Mouse (Mus musculus) erythroblast, embryonic 14.5 days (primary cell): ENCODE data around the gene Hoxa7. TPM values are rescaled to one million over a fixed set of nuclear protein-coding genes. Genes with fewer than 3 reads are reported as not detected.

ENCODE experiments used
- H3K27me3 ChIP-seq: 2 replicates; pipeline ENCODE4 v1.6.1; 2012; ENCODE audit warnings: inconsistent platforms; ENCODE audit not compliant: control insufficient read depth
- H3K36me3 ChIP-seq: 2 replicates; pipeline ENCODE4 v1.6.1; 2012; ENCODE audit warnings: mild to moderate bottlenecking, inconsistent platforms; ENCODE audit not compliant: control insufficient read depth
- H3K4me1 ChIP-seq: 2 replicates; pipeline ENCODE4 v1.6.1; 2012; ENCODE audit warnings: inconsistent platforms; ENCODE audit not compliant: control insufficient read depth
- H3K4me3 ChIP-seq: replicated peaks from 2 replicates; pipeline ENCODE3; 2012; ENCODE audit warnings: moderate library complexity, mild to moderate bottlenecking, inconsistent platforms
- H3K9me3 ChIP-seq: 2 replicates; pipeline ENCODE4 v1.6.1; 2012; ENCODE audit warnings: low read length, inconsistent platforms, mixed read lengths; ENCODE audit not compliant: control insufficient read depth
- GATA1 ChIP-seq: IDR thresholded peaks from 2 replicates; pipeline ENCODE4 v1.6.1; 2012; ENCODE audit warnings: low read length, inconsistent platforms, mixed read lengths
- TAL1 ChIP-seq: IDR thresholded peaks from 3 replicates; pipeline ENCODE4 v1.6.1; 2012; ENCODE audit warnings: low read length, inconsistent platforms, mixed read lengths
- polyA plus RNA-seq: library from polyadenylated mRNA; stranded (reverse); fragments of >175 nt; gene quantifications from 2 replicates; pipeline ENCODE4 v1.2.3, GENCODE M21; 2012

Gene Hoxa7
- polyA plus RNA-seq, 1 experiment = 0.02 TPM

DNA sequence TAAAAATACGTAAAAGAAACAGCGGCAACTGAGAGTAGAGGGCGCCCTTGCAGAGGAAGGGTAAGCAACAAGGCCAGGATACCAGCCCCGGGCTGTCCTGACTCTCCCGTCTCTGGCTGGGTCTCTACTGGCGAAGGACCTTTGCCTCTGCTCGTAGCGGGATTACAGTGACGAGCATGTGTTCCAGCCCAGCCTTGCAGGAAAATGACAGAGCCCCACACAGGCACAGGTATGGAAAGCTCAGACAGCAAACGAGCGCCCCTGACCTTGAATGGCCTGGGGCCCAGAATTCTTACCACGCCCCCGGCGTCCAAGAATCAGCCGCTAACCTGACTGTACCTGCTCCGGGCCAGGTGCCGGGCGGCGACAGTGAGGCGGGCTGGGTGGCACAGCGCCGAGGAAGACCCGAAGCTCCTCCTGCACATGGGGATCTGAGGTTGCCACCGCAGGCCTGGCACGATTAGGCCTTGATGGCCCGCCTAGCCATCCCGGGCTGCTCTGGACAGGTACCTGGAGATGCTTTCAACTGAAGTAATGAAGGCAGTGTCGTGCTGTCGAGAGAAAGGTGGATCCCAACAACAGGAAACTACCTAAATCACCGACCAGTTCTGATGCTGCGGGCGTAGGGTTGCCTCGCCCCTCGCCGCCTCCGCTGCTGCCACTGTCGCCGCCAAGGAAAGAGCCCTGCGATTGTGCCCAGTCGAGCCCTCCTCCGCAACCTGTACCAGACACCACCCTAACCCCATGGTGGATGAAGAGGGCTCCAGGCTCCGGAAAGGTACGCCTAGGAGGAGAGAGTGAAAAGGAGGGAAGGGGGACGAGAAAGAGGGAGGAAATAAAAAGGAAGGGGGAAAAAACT lies 8.1 kb upstream of the Hoxa7 start:
- peaks cover 6% of the 10 kb centered on the region for H3K9me3 ChIP-seq
- no peak overlapping the region for H3K4me3 ChIP-seq
- H3K27me3 ChIP-seq = peaks cover 100% of the 10 kb centered on the region
- TF ChIP-seq TAL1 (no peak), GATA1 (no peak)
- no peaks in the 10 kb centered on the region for H3K36me3 ChIP-seq
- H3K4me1 ChIP-seq = no peaks in the 10 kb centered on the region

DNA sequence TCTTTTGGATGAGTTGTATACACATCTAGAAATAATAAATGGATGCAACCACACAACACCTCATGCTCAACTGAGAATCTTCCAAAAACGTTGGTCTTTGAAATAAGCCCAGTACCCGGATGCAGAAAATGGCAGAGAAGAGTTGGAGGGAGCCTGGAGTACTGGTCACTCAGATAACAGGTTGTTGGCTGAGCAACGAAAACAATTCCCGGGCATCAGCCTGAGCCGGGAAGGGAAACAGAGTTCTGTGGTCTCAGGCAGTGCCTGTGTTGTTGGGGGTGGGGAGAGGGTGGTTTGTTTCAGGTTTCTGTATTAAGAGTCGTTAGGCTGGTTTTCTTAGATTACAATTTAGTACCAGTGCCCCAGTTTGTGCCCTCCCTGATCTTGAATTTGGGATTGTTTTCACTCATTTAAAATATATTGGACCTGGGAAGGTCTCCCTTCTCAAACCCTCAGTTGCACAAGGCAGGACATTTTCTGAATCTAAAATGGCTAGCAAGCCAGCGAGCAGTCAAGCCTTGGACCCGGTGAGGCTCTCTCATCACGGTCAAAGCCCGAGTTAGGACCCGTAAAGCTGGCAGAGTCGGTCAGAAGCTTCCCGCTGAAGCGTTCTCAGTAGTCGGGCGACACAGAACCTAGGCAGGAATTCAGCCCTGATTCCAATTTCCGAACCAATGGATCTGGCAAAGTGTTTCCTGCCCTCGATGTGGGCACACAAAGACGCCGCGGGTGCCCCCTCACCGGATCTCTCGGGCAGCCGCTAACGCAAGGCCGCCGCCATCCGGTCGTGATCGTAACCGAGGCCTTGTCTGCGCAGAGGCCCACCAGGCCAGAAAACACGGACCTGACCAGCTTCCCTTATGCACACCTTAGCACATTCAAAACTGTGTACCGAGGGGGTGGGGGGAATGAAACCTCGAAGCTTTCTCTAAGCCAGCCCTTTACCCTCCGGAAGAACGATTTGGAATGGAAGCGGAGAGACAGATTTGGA lies 7.1 kb upstream of the Hoxa7 start:
- Histone ChIP-seq H3K4me3 (no peak overlapping the region), H3K27me3 (peaks cover 100% of the 10 kb centered on the region), H3K36me3 (no peaks in the 10 kb centered on the region), H3K9me3 (peaks cover 6% of the 10 kb centered on the region), H3K4me1 (no peaks in the 10 kb centered on the region)
- TF ChIP-seq TAL1 (no peak), GATA1 (no peak)

DNA sequence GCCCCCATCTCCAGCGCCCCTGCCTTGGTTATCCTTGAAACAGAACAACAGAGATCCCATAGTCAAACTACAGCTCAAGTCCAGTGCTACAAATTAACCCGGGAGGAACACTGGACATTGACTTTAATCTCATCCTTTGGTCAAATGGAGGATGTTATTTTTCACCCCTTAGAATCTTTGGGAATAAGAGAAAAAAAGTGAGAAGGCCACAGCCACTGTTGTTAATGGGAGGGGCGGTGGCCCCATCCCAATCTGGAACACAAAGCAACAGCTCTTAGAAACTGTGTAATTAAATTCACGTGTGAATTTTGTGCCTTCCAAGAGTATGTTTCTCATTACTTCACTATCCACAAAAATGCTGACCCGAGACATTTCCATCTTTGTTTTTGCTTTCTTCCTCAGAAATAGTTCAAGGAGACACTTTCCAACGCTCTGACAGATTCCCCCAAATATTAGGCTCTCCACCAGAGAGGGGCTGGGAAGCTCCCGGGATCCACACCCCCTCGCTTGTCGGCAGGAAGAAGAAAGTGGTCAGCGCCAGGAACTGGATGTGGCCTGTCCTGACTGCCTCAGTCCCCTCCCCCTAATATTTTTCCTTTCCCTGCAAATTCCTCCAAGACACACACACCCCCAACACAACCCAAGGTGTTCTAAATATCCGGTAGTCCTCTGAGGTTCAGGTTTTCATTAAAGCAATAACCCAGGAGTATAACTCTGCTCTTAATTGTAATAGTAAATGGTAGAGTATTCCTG lies 6.0 kb upstream of the Hoxa7 start:
- Histone ChIP-seq H3K27me3 (peaks cover 100% of the 10 kb centered on the region), H3K9me3 (peaks cover 6% of the 10 kb centered on the region), H3K36me3 (no peaks in the 10 kb centered on the region), H3K4me1 (no peaks in the 10 kb centered on the region), H3K4me3 (no peak overlapping the region)
- TF ChIP-seq TAL1 (no peak), GATA1 (no peak)

DNA sequence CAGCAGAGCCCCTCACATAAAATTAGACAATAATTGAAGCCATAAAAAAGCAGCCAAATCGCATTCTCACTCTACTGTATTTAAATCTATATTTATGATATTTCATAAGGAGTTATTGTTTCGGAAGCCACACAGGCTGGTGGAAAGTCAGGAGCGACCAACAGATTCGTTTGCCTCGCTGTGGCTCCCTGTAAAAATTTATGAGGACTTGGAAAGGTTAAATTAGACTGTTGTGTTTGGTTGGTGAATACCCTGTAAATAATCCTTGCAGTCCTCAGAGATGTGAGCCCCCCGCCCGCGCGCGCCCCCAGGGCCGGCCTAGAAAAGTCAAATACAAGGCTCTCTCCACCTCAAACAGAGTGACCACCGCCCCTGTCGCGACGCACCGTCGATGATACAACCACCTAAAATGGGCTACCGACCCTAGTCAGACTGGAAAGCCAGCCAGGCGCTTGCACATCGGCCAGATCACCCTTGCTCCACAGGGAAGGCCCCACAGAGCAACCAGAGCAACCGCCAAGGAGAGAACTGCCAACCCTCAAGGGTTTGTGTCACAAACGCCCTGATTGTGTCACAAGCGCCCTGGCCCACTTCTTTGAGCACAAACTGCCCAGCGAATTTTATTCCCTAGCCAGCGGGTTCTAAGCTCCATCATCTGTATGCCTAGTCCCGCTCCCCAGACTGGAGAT lies 5.1 kb upstream of the Hoxa7 start:
- TF ChIP-seq TAL1 = no peak
- TF ChIP-seq GATA1 = no peak
- no peaks in the 10 kb centered on the region for H3K36me3 ChIP-seq
- peaks cover 100% of the 10 kb centered on the region for H3K27me3 ChIP-seq
- H3K4me3 ChIP-seq = no peak overlapping the region
- no peaks in the 10 kb centered on the region for H3K4me1 ChIP-seq
- H3K9me3 ChIP-seq = peaks cover 6% of the 10 kb centered on the region

DNA sequence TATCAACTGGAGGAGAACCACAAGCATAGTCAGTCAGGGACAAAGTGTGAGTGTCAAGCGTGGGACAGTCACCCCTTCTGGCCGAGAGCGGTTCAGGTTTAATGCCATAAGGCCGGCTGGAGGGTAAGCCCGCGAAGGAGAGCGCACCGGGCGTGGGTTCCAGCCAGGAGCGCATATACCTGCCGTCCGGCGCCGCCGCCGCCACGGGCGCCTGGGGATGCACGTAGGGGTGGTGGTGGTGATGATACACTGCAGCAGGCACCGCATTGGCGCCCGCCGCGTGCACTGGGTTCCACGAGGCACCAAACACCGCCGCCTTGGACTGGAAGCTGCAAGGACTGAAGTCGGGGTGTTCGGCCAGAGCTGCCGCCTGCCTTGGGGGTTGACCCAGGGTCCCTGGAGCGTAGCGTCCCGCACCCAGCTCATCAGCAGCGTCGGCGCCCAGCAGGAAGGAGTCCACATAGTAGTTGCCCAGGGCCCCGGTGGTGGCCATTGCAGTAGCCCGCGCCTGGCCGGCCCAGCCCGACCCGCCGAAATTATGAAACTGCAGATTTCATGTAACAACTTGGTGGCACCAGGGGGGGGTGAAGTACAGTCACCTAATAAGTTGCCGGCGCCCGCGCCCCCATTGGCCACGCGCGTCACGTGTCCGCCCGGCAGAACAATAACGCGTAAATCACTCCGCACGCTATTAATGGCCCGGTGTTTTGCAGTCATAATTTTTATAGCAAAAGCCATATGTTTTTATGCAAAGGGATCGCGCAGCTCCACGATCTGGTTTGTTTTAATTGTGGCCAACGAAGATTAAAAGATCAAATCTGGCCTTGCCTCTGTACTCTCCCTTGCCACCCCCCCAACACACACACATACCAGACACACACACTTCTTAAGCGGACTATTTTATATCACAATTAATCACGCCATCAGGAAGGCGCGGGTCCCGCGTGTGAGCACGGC lies 4.2 kb upstream of the Hoxa7 start:
- peaks cover 9% of the 10 kb centered on the region for H3K9me3 ChIP-seq
- no peaks in the 10 kb centered on the region for H3K36me3 ChIP-seq
- TF ChIP-seq GATA1 (no peak), TAL1 (no peak)
- H3K4me1 ChIP-seq = peaks cover 3% of the 10 kb centered on the region
- H3K4me3 ChIP-seq = no peak overlapping the region
- H3K27me3 ChIP-seq = peaks cover 100% of the 10 kb centered on the region

DNA sequence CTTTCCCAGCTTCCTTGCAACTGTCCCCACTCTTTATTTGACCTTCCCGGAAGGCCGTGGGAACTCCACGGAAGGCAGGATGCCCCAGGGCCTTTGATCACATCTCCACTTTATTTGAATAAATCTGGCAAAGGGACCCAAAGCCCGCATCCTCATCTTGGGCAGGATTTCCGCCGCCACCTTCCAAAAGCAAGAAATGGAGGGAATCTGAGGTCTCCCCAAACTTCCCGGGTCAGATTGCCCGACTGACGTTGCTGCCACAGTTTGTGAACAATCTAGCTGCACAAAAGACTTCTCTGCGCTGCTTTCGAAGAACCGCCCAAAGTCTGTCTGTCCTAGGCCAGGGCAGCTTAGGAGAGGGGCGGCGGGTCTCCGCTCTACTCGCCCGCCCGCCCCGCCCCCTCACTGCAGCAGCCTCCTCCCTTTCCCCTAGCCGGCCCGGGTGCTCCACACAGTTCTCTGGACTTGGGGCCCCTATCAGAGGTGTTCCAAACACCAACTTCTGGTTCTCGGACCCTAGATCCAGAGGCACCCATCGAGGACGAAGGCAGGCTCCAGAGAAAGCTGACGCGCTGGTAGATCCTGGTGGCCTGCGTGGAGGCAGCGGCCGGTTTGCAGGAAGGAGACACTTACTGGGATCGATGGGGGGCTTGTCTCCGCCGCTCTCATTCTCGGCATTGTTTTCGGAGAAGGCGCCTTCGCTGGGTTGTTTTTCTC lies 3.4 kb upstream of the Hoxa7 start:
- no peak for TF ChIP-seq GATA1
- TF ChIP-seq TAL1 = no peak
- Histone ChIP-seq H3K27me3 (peaks cover 100% of the 10 kb centered on the region), H3K36me3 (no peaks in the 10 kb centered on the region), H3K4me1 (peaks cover 3% of the 10 kb centered on the region), H3K9me3 (peaks cover 9% of the 10 kb centered on the region), H3K4me3 (no peak overlapping the region)
